Mouse (Mus musculus): Measurements from ENCODE around the gene Gm17555.
"Not testable (repeated sequence)": the region's sequence is repeated elsewhere in the genome, so short reads cannot be mapped to it uniquely, and the experiment has no call there.

Gm17555 gene

GRCm38 (mm10) chr2:126214800-126215199, at the start of gene Gm17555:
Gene Gm17555 (plus strand): TSS chr2:126215100.
- DNase-seq: not testable (repeated sequence)

- no peak for DNase-seq
Observed at GRCm38 (mm10) chr2:126165277-126166018, 49.5 kb upstream of the Gm17555 start.

GRCm38 (mm10) chr2:126166335-126166734, 48.6 kb upstream of the Gm17555 start:
- no peak for DNase-seq

DNA sequence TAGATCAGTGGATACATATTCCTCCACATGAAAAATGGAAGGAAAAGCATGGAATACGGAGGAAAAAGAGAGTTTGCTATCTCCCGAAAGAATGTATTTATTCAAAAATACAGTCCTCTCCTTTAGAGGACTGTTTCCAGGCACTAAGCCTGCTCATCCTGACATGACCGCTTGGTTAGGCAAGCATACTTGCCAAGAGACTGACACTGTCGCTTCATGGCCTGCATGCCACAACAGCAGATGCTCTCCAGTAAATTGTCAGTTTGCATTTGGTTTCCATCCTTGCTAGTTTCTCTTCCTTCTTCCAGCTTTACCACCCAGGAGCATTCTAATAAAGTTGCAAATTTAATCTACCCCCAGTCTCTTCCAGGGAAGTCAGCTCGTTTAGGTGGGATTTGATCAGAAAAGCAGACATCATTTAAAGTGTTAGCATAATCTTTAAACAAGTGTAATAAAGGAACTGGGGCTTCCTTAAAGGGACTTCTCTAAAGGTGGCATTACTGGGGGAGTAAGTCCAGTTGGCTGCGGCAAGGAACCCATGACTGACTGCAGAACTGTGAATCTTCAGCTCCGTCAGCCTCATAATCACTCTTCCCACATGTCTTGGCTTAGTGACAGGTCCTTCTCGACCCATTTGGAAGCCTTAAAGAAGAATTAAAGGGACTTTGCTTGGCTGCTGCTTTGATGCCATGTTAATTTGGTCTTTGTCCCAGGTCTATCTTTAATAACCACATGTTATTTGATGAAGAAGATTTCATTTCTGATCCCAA, 47.9 kb upstream of the Gm17555 start:
- DNase-seq: no peak

DNA sequence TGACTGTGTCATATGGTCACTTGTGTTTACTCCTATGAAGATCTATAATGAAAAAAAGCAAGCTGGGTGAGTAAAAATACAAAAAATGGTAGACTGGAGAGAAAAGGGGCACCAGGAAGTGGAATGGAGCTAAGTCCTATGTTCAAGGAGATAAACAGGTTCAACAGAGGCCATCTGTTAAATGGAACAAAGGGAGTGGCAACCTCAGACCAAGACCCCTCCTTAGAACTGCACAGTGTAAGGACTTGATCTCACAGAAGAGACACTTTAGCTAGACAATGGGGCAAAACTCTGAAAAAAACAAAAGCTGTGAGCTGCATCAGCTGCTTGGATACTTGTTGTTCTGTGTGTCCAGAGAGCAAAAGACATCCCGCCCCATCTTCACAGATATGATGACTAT, 43.5 kb upstream of the Gm17555 start:
- DNase-seq: no peak

- no peak for DNase-seq
Observed at GRCm38 (mm10) chr2:126191306-126191705, 23.6 kb upstream of the Gm17555 start.

DNA sequence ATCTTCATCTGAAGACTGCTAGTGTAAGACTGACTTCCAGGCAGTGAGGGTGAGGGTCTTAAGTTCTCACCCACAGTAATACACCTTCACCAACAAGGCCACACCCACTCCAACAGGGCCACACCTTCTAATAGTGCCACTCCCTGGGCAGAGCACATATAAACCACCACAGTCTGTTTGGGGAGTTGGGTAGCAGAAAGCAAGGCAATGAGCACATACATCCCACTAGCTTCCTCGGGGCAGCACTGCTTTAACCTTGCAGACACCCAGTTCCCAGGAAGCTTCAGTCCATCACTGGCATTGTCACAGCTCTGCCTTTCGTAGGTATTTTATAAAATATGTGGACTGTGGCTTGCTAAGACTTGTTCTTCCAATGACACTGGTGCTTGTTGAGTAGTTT, 22.8 kb upstream of the Gm17555 start:
- DNase-seq: no peak

DNA sequence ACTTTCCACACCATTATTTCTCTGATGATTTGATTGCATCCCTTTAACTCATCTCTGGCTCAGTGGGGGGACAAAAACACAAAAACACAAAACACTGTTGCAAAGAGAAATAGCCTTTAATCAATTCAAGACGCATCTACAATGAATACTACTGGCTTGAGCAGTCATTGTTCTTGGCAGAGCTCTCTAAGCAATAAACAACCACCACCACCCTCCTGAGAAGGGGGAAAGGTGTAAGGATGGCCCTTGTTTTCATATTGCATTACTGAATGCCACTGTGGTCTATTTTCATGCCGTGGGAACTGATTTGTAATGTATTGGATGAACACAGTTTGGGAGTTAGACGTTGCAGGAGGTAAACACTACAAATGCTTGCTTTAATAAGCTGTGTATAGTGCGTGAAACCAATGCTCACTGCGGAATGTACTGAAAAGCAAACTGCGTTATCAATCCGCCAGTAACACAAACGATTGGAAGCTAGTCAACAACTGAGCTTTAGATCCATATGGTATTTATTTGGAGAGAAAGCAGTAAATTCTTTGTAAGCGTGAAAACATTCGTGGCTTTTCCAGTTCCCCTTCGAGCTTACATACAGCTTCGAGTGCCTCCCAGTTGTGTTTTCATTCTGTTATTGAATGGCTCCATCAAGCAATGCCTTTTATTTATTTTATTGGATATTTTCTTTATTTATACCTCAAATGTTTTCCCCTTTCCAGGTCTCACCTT, 19.1 kb upstream of the Gm17555 start:
- DNase-seq: no peak

GRCm38 (mm10) chr2:126198971-126199370, 15.9 kb upstream of the Gm17555 start:
- peak; percentile 94 for DNase-seq

- no peak for DNase-seq
Observed at GRCm38 (mm10) chr2:126211011-126211680, 3.8 kb upstream of the Gm17555 start.

- peak; percentile 69 for DNase-seq
Observed at GRCm38 (mm10) chr2:126227581-126227980, 12.7 kb downstream of the Gm17555 start.

DNA sequence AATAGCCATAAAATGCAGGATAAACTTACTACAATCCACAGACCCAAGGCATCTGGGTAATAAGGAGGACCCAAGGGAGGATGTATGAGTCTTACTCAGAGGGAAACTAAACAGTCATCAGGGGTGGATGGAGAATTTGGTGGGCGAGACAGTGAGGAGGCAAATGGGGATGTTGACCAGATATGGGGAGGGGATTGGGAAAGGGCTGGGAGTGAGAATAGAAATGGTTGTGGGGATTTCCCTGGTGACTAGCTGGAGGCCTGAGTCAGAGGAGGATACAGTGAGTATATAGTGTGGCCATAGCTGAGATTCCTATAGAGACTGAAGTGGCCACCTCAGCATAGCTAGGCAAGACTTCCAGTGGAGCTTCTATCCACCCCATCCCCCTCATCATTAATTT, 16.8 kb downstream of the Gm17555 start:
- DNase-seq: no peak

- DNase-seq: peak; percentile 91
Observed at GRCm38 (mm10) chr2:126236905-126237304, 22.0 kb downstream of the Gm17555 start.

DNA sequence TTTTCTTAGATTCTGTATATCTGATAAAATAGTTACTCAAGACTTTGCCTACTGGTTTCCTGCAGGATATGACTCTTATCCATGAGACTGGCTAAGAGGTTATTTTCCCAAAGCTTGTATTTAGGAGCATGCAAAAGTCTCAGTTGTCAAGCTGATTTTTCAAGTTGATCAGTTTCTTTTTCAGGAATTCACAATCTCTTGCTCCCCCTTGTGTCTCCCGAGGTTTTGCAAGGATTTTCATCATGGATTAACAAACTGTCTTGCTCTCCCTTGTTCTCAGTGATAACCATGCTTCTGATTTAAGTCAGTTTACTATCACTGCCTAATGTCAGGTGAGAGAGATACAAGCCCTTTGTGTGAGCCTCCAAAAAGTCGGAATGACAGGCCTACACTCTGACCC, 30.5 kb downstream of the Gm17555 start:
- peak; percentile 22 for DNase-seq

DNA sequence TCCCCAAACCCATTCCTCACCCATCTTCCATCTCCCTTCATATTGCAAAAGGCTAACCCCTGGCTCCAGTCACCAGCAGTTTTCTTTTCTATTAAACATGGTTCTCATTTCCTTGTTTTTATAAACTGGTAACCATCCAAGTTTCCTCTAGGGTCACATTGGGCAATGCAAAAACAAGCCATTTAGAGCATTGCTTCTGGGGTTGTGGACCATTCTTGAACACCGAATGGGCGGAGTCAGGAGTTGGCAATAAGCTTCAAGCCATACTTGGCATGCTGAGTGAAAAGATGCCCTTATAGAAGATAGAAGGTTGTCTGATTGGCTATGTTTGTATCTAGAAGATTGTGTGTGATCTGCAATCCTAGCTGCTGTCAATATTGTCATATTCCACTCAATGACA, 33.6 kb downstream of the Gm17555 start:
- DNase-seq: peak; percentile 70

DNA sequence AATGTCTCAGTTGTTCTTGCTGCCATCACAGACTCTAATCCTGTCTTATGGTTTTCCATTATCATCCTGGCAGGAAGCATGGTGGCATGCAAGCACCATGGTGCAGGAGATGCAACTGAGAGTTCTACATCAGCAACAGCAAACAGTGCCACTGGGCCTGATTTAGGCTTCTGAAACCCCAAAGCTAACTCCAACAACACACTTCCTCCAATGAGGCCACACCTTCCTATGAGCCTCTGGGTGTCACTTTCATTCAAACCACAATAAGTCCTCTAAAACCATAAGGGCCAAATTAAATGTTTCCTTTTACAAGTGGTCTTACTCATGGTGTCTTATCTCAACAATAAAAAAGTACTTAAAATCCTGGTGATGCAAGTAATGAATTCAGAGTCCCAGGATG, 37.3 kb downstream of the Gm17555 start:
- DNase-seq: peak; percentile 69
